ENCODE assay signal across 8 mouse cellular contexts in genomic region chr9:121297171-121298064, GRCm38 (mm10). TPM values are rescaled to one million over a fixed set of nuclear protein-coding genes. Genes with fewer than 3 reads are reported as not detected.
DNase-seq lines count a peak whose midpoint lies in the region; ATAC-seq and TF ChIP-seq lines count a peak whose summit lies in the region.

Trak1 (plus strand) TSS chr9:121297502.

- peak within 1 kb of the TSS; percentile 98 for H3K4me2 ChIP-seq in heart, embryonic 15.5 days
- peak within 1 kb of the TSS; percentile 93 for H3K4me2 ChIP-seq in lung, embryonic 14.5 days

- peak within 1 kb of the TSS; percentile 96 for H3K9ac ChIP-seq in heart, embryonic 15.5 days
- H3K9ac ChIP-seq in lung, embryonic 14.5 days = peak within 1 kb of the TSS; percentile 89

- WGBS in heart, embryonic 15.5 days = under 1% methylated on average over 111 of the region's 116 CpGs
- under 1% methylated on average over 107 of the region's 116 CpGs for WGBS in lung, embryonic 14.5 days

- H3K27me3 ChIP-seq in E14TG2a.4 (ENCODE audit: insufficient read depth, low read length) = peaks cover 56% of the 10 kb centered on the region
- H3K27me3 ChIP-seq in heart, embryonic 15.5 days = 0 out of 2 replicates have a peak, but pooled peaks cover 12% of the 10 kb centered on the region
- H3K27me3 ChIP-seq in lung, embryonic 14.5 days (ENCODE audit: insufficient read depth, low read length) = no peaks in the 10 kb centered on the region

- peak within 1 kb of the TSS; percentile 31 for H3K27ac ChIP-seq in embryonic fibroblast, embryonic 13.5 days (ENCODE audit: insufficient read depth, low read length)
- peak within 1 kb of the TSS; percentile 82 for H3K27ac ChIP-seq in heart, embryonic 15.5 days
- H3K27ac ChIP-seq in lung, embryonic 14.5 days (ENCODE audit: low read depth) = peak within 1 kb of the TSS; percentile 42

- peak; percentile 80 for DNase-seq in adrenal gland, postnatal 14 days
- peak; percentile 56 to 84 for DNase-seq in kidney, postnatal 36 days
- peak; percentile 82 for DNase-seq in lung, embryonic 14.5 days
- DNase-seq in urinary bladder, postnatal 14 days (ENCODE audit: low spot score) = peak; percentile 67

- TF ChIP-seq POLR2A in embryonic fibroblast, embryonic 13.5 days (IDR thresholded peaks at IDR 0.05; ENCODE audit: low read depth, low read length) = peak; percentile 65

- H3K9me3 ChIP-seq in E14TG2a.4 (ENCODE audit: low read length) = no peaks in the 10 kb centered on the region
- H3K9me3 ChIP-seq in heart, embryonic 15.5 days (replicated peaks) = no peaks in the 10 kb centered on the region
- H3K9me3 ChIP-seq in lung, embryonic 14.5 days (ENCODE audit: low read depth, low read length) = no peaks in the 10 kb centered on the region

- H3K4me3 ChIP-seq in E14TG2a.4 (replicated peaks; ENCODE audit: low read length) = peak within 1 kb of the TSS; percentile 90
- peak within 1 kb of the TSS; percentile 85 for H3K4me3 ChIP-seq in embryonic fibroblast, embryonic 13.5 days (ENCODE audit: insufficient read depth, low read length)
- peak within 1 kb of the TSS; percentile 75 for H3K4me3 ChIP-seq in heart, embryonic 15.5 days
- peak within 1 kb of the TSS; percentile 83 for H3K4me3 ChIP-seq in lung, embryonic 14.5 days (ENCODE audit: low read depth, low read length)

- peaks cover 10% of the 10 kb centered on the region; the same call in 1 of the 2 replicates for H3K36me3 ChIP-seq in E14TG2a.4 (ENCODE audit: insufficient read depth, low read length)
- no peaks in the 10 kb centered on the region for H3K36me3 ChIP-seq in heart, embryonic 15.5 days
- H3K36me3 ChIP-seq in lung, embryonic 14.5 days (ENCODE audit: insufficient read depth) = no peaks in the 10 kb centered on the region

- ATAC-seq in heart, embryonic 15.5 days (replicated peaks; ENCODE audit: insufficient number of reproducible peaks, insufficient read depth, low FRiP score, low read depth) = peak; percentile 86
- peak; percentile 90 for ATAC-seq in lung, embryonic 14.5 days (ENCODE audit: insufficient read depth)
- ATAC-seq in neutrophil, adult 5-6 weeks (ENCODE audit: extremely low read depth, insufficient number of reproducible peaks, low FRiP score, poor library complexity, severe bottlenecking) = peak; percentile 37

- H3K4me1 ChIP-seq in E14TG2a.4 (replicated peaks; ENCODE audit: low read depth, low read length) = peaks cover 60% of the 10 kb centered on the region
- peaks cover 7% of the 10 kb centered on the region for H3K4me1 ChIP-seq in embryonic fibroblast, embryonic 13.5 days (ENCODE audit: control insufficient read depth, insufficient read depth, low read length)
- peaks cover 40% of the 10 kb centered on the region for H3K4me1 ChIP-seq in heart, embryonic 15.5 days (replicated peaks)
- H3K4me1 ChIP-seq in lung, embryonic 14.5 days (ENCODE audit: insufficient read depth) = peaks cover 16% of the 10 kb centered on the region

- no peak for TF ChIP-seq CTCF in E14TG2a.4 (conservative IDR thresholded peaks at IDR 0.05; ENCODE audit: low read length)
- TF ChIP-seq CTCF in embryonic fibroblast, embryonic 13.5 days (IDR thresholded peaks at IDR 0.05; ENCODE audit: borderline replicate concordance, insufficient read depth, low read length) = no peak
- no peak for TF ChIP-seq CTCF in lung, embryonic 14.5 days (IDR thresholded peaks at IDR 0.05; ENCODE audit: low read depth)

RNA-seq across cellular contexts. Expression of gene Trak1, which starts in this region (rescaled TPM):
- total RNA-seq in adrenal gland, postnatal 14 days (2021) = 83.1 and 84.0 TPM in 2 replicates
- polyA plus RNA-seq in embryonic fibroblast, embryonic 13.5 days (2011; ENCODE audit: insufficient read length, low read depth, missing spikeins) = 38.4 and 41.5 TPM in 2 replicates
- polyA plus RNA-seq in heart, embryonic 15.5 days (2015; fragmentation: Nextera tagmentation; extraction: Ambion mirVana) = 37.0 and 46.4 TPM in 2 replicates
- 20.8 and 20.9 TPM in 2 replicates for polyA plus RNA-seq in lung, embryonic 14.5 days (2014; fragmentation: Nextera tagmentation; extraction: Ambion mirVana)
- 45.3 and 51.1 TPM in 2 replicates for total RNA-seq in neutrophil, adult 5-6 weeks (2017)

Comparison
In these comparisons a context has a peak if more than half of its experiments do, and no peak if none do; other contexts are left out.
1. Peak in every context shown above with its lines: DNase-seq, ATAC-seq, H3K4me3 ChIP-seq and H3K27ac ChIP-seq.
2. H3K27ac ChIP-seq: peak in every context shown above with its lines; median percentile 82 in heart, embryonic 15.5 days; 42 in lung, embryonic 14.5 days; 31 in embryonic fibroblast, embryonic 13.5 days.
3. ATAC-seq: peak in every context shown above with its lines; median percentile 90 in lung, embryonic 14.5 days; 86 in heart, embryonic 15.5 days; 37 in neutrophil, adult 5-6 weeks.